In genomic region chr11:51839973-51840372, GRCm38 (mm10) we compare ENCODE assay signal across 25 mouse cellular contexts. TPM values are rescaled to one million over a fixed set of nuclear protein-coding genes. Genes with fewer than 3 reads are reported as not detected.
DNase-seq lines count a peak whose midpoint lies in the region; ATAC-seq and TF ChIP-seq lines count a peak whose summit lies in the region.
"Had no signal": no experiment of that assay in that cellular context is flagged by ENCODE, and none has a peak within 500 bp of the region (broad histone marks: within the 10 kb centered on the region; RNA-seq: fewer than 3 reads in every experiment).

No protein-coding gene starts in this region.

- TF ChIP-seq CTCF in bone marrow, adult 2 months (IDR thresholded peaks at IDR 0.05; ENCODE audit: control insufficient read depth, insufficient read depth, low read length): no peak

- no peak for TF ChIP-seq POLR2A in bone marrow, adult 2 months (IDR thresholded peaks at IDR 0.05; ENCODE audit: borderline replicate concordance, control insufficient read depth, low read depth, low read length)

- no peak for DNase-seq in liver, embryonic 13.5 days
- DNase-seq in frontal cortex, postnatal 25 days (ENCODE audit: low spot score in 2 of 2): no peak
- DNase-seq in left cerebral cortex, adult 8-10 months (ENCODE audit: low spot score in 2 of 2): no peak
- DNase-seq in kidney, postnatal 4 days: no peak
- no peak for DNase-seq in embryo, embryonic 9.5 days (ENCODE audit: extremely low spot score)
- DNase-seq: adrenal gland, adult 8-10 months; adrenal gland, postnatal 25 days; cerebellum, adult 18-20 months; cerebellum, adult 9-10 months; cerebellum, postnatal 14 days; forebrain, postnatal 0 days; heart, adult 11 months; heart, postnatal 36 days had no signal

- peak overlapping the region; percentile 27 for H3K27ac ChIP-seq in bone marrow, adult 2 months (ENCODE audit: control insufficient read depth, insufficient read depth, low read depth, low read length, poor library complexity)
- H3K27ac ChIP-seq in liver, embryonic 13.5 days: peak overlapping the region; percentile 95
- H3K27ac ChIP-seq in liver, embryonic 16.5 days (ENCODE audit: low read length): peak overlapping the region; percentile 86
- H3K27ac ChIP-seq: embryonic facial prominence, embryonic 12.5 days; hindbrain, embryonic 10.5 days; hindbrain, embryonic 13.5 days had no signal

- H3K4me3 ChIP-seq in bone marrow, adult 2 months (replicated peaks; ENCODE audit: control insufficient read depth, low read depth, low read length): no peak overlapping the region
- H3K4me3 ChIP-seq in erythroblast, embryonic 14.5 days (replicated peaks): peak overlapping the region; percentile 3
- no peak overlapping the region for H3K4me3 ChIP-seq in liver, embryonic 13.5 days (replicated peaks)
- no peak overlapping the region for H3K4me3 ChIP-seq in liver, embryonic 16.5 days (ENCODE audit: low read depth, low read length)
- H3K4me3 ChIP-seq: embryonic facial prominence, embryonic 12.5 days; embryonic facial prominence, embryonic 15.5 days; hindbrain, embryonic 10.5 days; hindbrain, embryonic 13.5 days had no signal

- H3K9me3 ChIP-seq in erythroblast, embryonic 14.5 days (ENCODE audit: control insufficient read depth, low read length): no peaks in the 10 kb centered on the region
- no peaks in the 10 kb centered on the region for H3K9me3 ChIP-seq in liver, embryonic 13.5 days (replicated peaks)
- H3K9me3 ChIP-seq in liver, embryonic 16.5 days (replicated peaks; ENCODE audit: control insufficient read depth, low read length): no peaks in the 10 kb centered on the region
- H3K9me3 ChIP-seq: embryonic facial prominence, embryonic 12.5 days; embryonic facial prominence, embryonic 15.5 days; hindbrain, embryonic 10.5 days; hindbrain, embryonic 13.5 days had no signal

- peaks cover 43% of the 10 kb centered on the region for H3K36me3 ChIP-seq in erythroblast, embryonic 14.5 days (ENCODE audit: control insufficient read depth)
- H3K36me3 ChIP-seq in liver, embryonic 13.5 days: no peaks in the 10 kb centered on the region
- no peaks in the 10 kb centered on the region for H3K36me3 ChIP-seq in liver, embryonic 16.5 days (ENCODE audit: control insufficient read depth, insufficient read depth)
- H3K36me3 ChIP-seq: embryonic facial prominence, embryonic 12.5 days; hindbrain, embryonic 10.5 days; hindbrain, embryonic 13.5 days had no signal

- peak overlapping the region; percentile 69 for H3K4me2 ChIP-seq in liver, embryonic 13.5 days
- peak overlapping the region; percentile 58 for H3K4me2 ChIP-seq in liver, embryonic 16.5 days (ENCODE audit: low read depth, low read length)
- H3K4me2 ChIP-seq: embryonic facial prominence, embryonic 12.5 days; embryonic facial prominence, embryonic 15.5 days; heart, embryonic 11.5 days; hindbrain, embryonic 13.5 days had no signal

- H3K9ac ChIP-seq in liver, embryonic 13.5 days: peak overlapping the region; percentile 68
- H3K9ac ChIP-seq in liver, embryonic 16.5 days (ENCODE audit: low read depth, low read length): no peak overlapping the region
- H3K9ac ChIP-seq: embryonic facial prominence, embryonic 12.5 days; embryonic facial prominence, embryonic 15.5 days; forebrain, postnatal 0 days; hindbrain, embryonic 13.5 days had no signal

- WGBS in bone marrow, adult 2 months: 89% methylated on average over 11 of the region's 11 CpGs
- 75% methylated on average over 11 of the region's 11 CpGs for WGBS in liver, embryonic 13.5 days (ENCODE audit: insufficient replicate concordance)
- WGBS in liver, embryonic 16.5 days (ENCODE audit: insufficient replicate concordance): 72% methylated on average over 11 of the region's 11 CpGs

- peak; percentile 54 for ATAC-seq in liver, embryonic 13.5 days (ENCODE audit: low read depth)
- ATAC-seq in liver, embryonic 16.5 days (ENCODE audit: low read depth): peak; percentile 53
- ATAC-seq: activated CD4-positive, CD25-positive, alpha-beta regulatory T cell, adult 4 months; CD4-positive, CD25-positive, alpha-beta regulatory T cell, adult 4 months; forebrain, embryonic 14.5 days; forebrain, postnatal 0 days; hindbrain, embryonic 16.5 days had no signal

- peaks cover 5% of the 10 kb centered on the region; the same call in 1 of the 2 replicates for H3K4me1 ChIP-seq in bone marrow, adult 2 months (ENCODE audit: control insufficient read depth, insufficient read depth, low read length)
- peaks cover 92% of the 10 kb centered on the region for H3K4me1 ChIP-seq in erythroblast, embryonic 14.5 days (ENCODE audit: control insufficient read depth)
- peaks cover 68% of the 10 kb centered on the region for H3K4me1 ChIP-seq in liver, embryonic 13.5 days (replicated peaks)
- H3K4me1 ChIP-seq in liver, embryonic 16.5 days (ENCODE audit: control insufficient read depth, low read depth, low read length): peaks cover 46% of the 10 kb centered on the region
- H3K4me1 ChIP-seq: hindbrain, embryonic 10.5 days had no signal

- H3K27me3 ChIP-seq in erythroblast, embryonic 14.5 days (ENCODE audit: control insufficient read depth): no peaks in the 10 kb centered on the region
- H3K27me3 ChIP-seq in liver, embryonic 13.5 days: no peaks in the 10 kb centered on the region
- no peaks in the 10 kb centered on the region for H3K27me3 ChIP-seq in liver, embryonic 16.5 days (ENCODE audit: control insufficient read depth, insufficient read depth, low read depth, low read length)
- H3K27me3 ChIP-seq: embryonic facial prominence, embryonic 12.5 days; embryonic facial prominence, embryonic 15.5 days; hindbrain, embryonic 13.5 days had no signal

RNA-seq across cellular contexts. Expression of gene Jade2, which starts 17.5 kb away (rescaled TPM):
- 5.5 and 5.9 TPM in 2 replicates for polyA plus RNA-seq in bone marrow, adult 2 months (2011; ENCODE audit: insufficient read depth, insufficient read length, low replicate concordance, missing spikeins)
- polyA plus RNA-seq in erythroblast, embryonic 14.5 days (2012): 0.18 and 0.19 TPM in 2 replicates
- 0.55 and 0.61 TPM in 2 replicates for polyA plus RNA-seq in liver, embryonic 13.5 days (2015; fragmentation: Nextera tagmentation; extraction: Ambion mirVana)
- polyA plus RNA-seq in liver, embryonic 16.5 days (2015; fragmentation: Nextera tagmentation; extraction: Ambion mirVana): 0.64 and 0.79 TPM in 2 replicates
- 10 to 100 TPM; 53.5 to 60.9 (median 57.6) TPM for total RNA-seq in left cerebral cortex, adult 8-10 months (2022)

Comparison
In these comparisons a context has a peak if more than half of its experiments do, and no peak if none do; other contexts are left out.
1. H3K27ac ChIP-seq: peak in every context shown above with its lines; median percentile 95 in liver, embryonic 13.5 days; 86 in liver, embryonic 16.5 days; 27 in bone marrow, adult 2 months.